Mouse (Mus musculus) spleen, adult 2 months (tissue): ENCODE results near the gene Ccdc173.

ENCODE experiments used
- CTCF ChIP-seq: fragments of 200-500 bp; IDR thresholded peaks from 2 replicates; pipeline ENCODE4 v1.5.1; 2011; ENCODE audit warnings: mild to moderate bottlenecking, inconsistent platforms; ENCODE audit not compliant: insufficient read depth, insufficient read length, insufficient replicate concordance; ENCODE audit errors: extremely low read depth
- POLR2A ChIP-seq: fragments of 200-500 bp; IDR thresholded peaks from 2 replicates; pipeline ENCODE4 v1.6.1; 2011; ENCODE audit warnings: low read depth, low read length, inconsistent platforms

GRCm38 (mm10) chr2:69714126-69714525, 75.2 kb downstream of the Ccdc173 start:
- no peak for TF ChIP-seq CTCF
- TF ChIP-seq POLR2A, result no peak
